Mouse (Mus musculus) limb, embryonic 14.5 days (tissue): ENCODE measurements at regions not wholly inside any gene's neighbourhood (a gene's known extent, or its start where the extent isn't known, plus 50 kb on each side); places are given as distances from the start of the nearest gene placed in this dataset.
A peak's percentile ranks its signal among the peaks of the same experiment; 100 is the strongest.

Source experiments
- ATAC-seq: fragments of 200-750 bp; cut with Nextera tagmentation; 2 replicates; pipeline ENCODE4 v1.8.0; 2017; ENCODE audit warnings: low read depth, moderate number of reproducible peaks, moderate TSS enrichment; ENCODE audit not compliant: low FRiP score
- DNase-seq: peaks from one replicate; pipeline ENCODE4 v3.0.0-alpha.2; 2015; ENCODE audit warnings: low spot score
- H3K27ac ChIP-seq: fragments of 300-500 bp; sonication (generic); replicated peaks from 2 replicates; pipeline ENCODE4 v1.5.1; 2014; ENCODE audit warnings: low read depth, mild to moderate bottlenecking, low read length, moderate library complexity, mixed read lengths
- H3K27me3 ChIP-seq: fragments of 300-500 bp; sonication (generic); 2 replicates; pipeline ENCODE4 v1.6.1; 2014; ENCODE audit warnings: low read length, mixed read lengths; ENCODE audit not compliant: control insufficient read depth, insufficient read depth
- H3K36me3 ChIP-seq: fragments of 300-500 bp; sonication (generic); 2 replicates; pipeline ENCODE4 v1.6.1; 2014; ENCODE audit warnings: mild to moderate bottlenecking, low read length, moderate library complexity, mixed read lengths; ENCODE audit not compliant: control insufficient read depth, insufficient read depth
- H3K4me1 ChIP-seq: fragments of 300-500 bp; sonication (generic); 2 replicates; pipeline ENCODE4 v1.6.1; 2014; ENCODE audit warnings: antibody characterized with exemption, low read length, mixed read lengths; ENCODE audit not compliant: control insufficient read depth, insufficient read depth
- H3K4me2 ChIP-seq: fragments of 300-500 bp; sonication (generic); replicated peaks from 2 replicates; pipeline ENCODE4 v1.6.1; 2014; ENCODE audit warnings: low read depth, mild to moderate bottlenecking, low read length, moderate library complexity; ENCODE audit not compliant: severe bottlenecking
- H3K4me3 ChIP-seq: fragments of 300-500 bp; sonication (generic); replicated peaks from 2 replicates; pipeline ENCODE4 v1.5.1; 2014; ENCODE audit warnings: low read length
- H3K9ac ChIP-seq: fragments of 300-500 bp; sonication (generic); 2 replicates; pipeline ENCODE4 v1.6.1; 2014; ENCODE audit warnings: mild to moderate bottlenecking, low read depth, low read length, moderate library complexity; ENCODE audit not compliant: severe bottlenecking
- H3K9me3 ChIP-seq: fragments of 300-500 bp; sonication (generic); 2 replicates; pipeline ENCODE4 v1.6.1; 2016; ENCODE audit warnings: low read length; ENCODE audit not compliant: control insufficient read depth
- POLR2A ChIP-seq: fragments of 200-500 bp; IDR thresholded peaks from 2 replicates; pipeline ENCODE4 v1.8.0; 2012; ENCODE audit warnings: inconsistent platforms, mild to moderate bottlenecking, moderate library complexity, borderline replicate concordance; ENCODE audit not compliant: insufficient read depth, insufficient read length; ENCODE audit errors: extremely low read depth
- WGBS: fragments of 180-500 bp; shearing (Covaris S2); extraction: QIAGEN DNeasy Blood & Tissue Kit; methylation state at CpG from one replicate; pipeline ENCODE4 v1.1.7; 2014; 5-methylcytosine and 5-hydroxymethylcytosine counted together

GRCm38 (mm10) chr16:70214800-70215199, 98.9 kb upstream of the Gbe1 start:
- Histone ChIP-seq H3K36me3 (no peaks in the 10 kb centered on the region), H3K4me1 (peaks cover 11% of the 10 kb centered on the region; the same call in 1 of the 2 replicates), H3K4me2 (no peak overlapping the region), H3K4me3 (no peak overlapping the region), H3K9me3 (no peaks in the 10 kb centered on the region), H3K27ac (no peak overlapping the region), H3K9ac (no peak overlapping the region), H3K27me3 (no peaks in the 10 kb centered on the region)
- ATAC-seq (0 out of 2 replicates have a peak, but pooled peaks have one; percentile 47), DNase-seq (peak; percentile 30)
- 4% methylated on average over 4 of the region's 4 CpGs for WGBS
- no peak for TF ChIP-seq POLR2A

DNA sequence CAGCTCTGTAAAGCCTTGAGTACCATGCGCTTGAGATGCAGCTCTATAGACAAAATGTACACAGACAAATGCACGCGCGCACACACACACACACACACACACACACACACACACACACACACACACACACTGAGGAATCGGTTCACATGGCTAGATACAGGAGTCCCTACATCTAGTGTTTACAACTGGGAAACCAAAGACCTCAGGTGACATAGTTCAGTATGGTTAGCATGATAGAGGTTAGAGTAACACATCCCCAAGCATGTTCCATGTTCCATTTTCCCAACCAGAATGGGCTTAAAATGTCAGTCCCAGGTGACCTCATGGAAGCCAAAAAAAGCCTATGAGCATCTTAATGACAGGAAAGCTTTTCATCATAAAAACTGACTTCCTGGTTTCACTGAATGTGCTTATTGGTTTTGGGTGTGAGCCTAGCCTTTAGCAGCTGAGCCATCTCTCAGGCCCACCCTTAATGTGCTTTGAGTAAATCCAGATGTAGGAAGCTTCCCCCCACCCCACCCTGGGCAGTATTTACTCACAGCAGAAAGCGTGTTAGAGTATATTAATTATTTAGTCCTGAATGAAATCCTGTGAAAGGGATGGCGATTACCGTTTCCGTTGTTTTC, 86.0 kb upstream of the Gbe1 start:
- WGBS = 60% methylated on average over 9 of the region's 9 CpGs
- peak; percentile 63 for DNase-seq
- Histone ChIP-seq H3K36me3 (no peaks in the 10 kb centered on the region), H3K9ac (no peak overlapping the region), H3K27me3 (no peaks in the 10 kb centered on the region), H3K9me3 (no peaks in the 10 kb centered on the region), H3K27ac (no peak overlapping the region), H3K4me2 (peak overlapping the region; percentile 13; the same call in 1 of the 2 replicates), H3K4me3 (no peak overlapping the region), H3K4me1 (peaks cover 12% of the 10 kb centered on the region)
- TF ChIP-seq POLR2A = no peak
- peak; percentile 82 for ATAC-seq

GRCm38 (mm10) chr16:70232706-70233105, 81.0 kb upstream of the Gbe1 start:
- Histone ChIP-seq H3K4me3 (no peak overlapping the region), H3K36me3 (no peaks in the 10 kb centered on the region), H3K4me2 (no peak overlapping the region), H3K9me3 (no peaks in the 10 kb centered on the region), H3K9ac (no peak overlapping the region), H3K27ac (no peak overlapping the region), H3K4me1 (peaks cover 10% of the 10 kb centered on the region), H3K27me3 (no peaks in the 10 kb centered on the region)
- DNase-seq (no peak), ATAC-seq (no peak)
- 92% methylated on average over 9 of the region's 9 CpGs for WGBS
- no peak for TF ChIP-seq POLR2A

GRCm38 (mm10) chr16:70235189-70235588, 78.6 kb upstream of the Gbe1 start:
- DNase-seq (no peak), ATAC-seq (no peak)
- Histone ChIP-seq H3K9me3 (no peaks in the 10 kb centered on the region), H3K4me1 (peaks cover 7% of the 10 kb centered on the region; the same call in 1 of the 2 replicates), H3K27me3 (no peaks in the 10 kb centered on the region), H3K9ac (no peak overlapping the region), H3K4me2 (no peak overlapping the region), H3K36me3 (no peaks in the 10 kb centered on the region), H3K27ac (no peak overlapping the region), H3K4me3 (no peak overlapping the region)
- 85% methylated on average over 4 of the region's 4 CpGs for WGBS
- no peak for TF ChIP-seq POLR2A

DNA sequence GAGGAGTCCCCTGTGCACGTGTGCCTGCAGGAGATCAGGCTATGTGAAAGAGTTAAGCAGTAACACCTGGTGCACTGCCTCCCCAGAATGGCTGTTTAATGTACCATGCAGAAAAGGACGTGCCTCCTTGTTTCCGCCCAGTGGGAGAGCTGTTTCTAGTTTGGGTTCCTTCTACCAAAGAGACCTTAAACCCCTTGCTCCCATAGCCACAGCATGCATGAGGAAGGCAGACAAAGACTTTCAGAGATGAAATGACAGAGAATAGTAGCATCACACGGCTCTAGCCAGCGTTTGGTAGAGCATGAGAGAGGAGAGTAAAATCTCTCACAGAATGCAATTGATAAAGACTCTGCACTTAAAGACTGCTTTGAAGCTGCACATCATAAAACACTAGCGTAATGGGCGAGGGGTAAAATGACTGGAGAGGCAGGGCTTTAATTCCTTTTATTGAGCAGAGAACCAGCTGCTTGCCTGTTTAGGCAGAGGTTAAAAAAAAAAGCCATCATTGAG, 74.3 kb upstream of the Gbe1 start:
- ATAC-seq (peak; percentile 47), DNase-seq (no peak)
- H3K4me1 ChIP-seq = peaks cover 16% of the 10 kb centered on the region; the same call in 1 of the 2 replicates
- H3K9ac ChIP-seq = no peak overlapping the region
- 11% methylated on average over 7 of the region's 7 CpGs for WGBS
- H3K4me2 ChIP-seq = no peak overlapping the region
- no peaks in the 10 kb centered on the region for H3K9me3 ChIP-seq
- no peak for TF ChIP-seq POLR2A
- H3K36me3 ChIP-seq = no peaks in the 10 kb centered on the region
- H3K4me3 ChIP-seq = no peak overlapping the region
- H3K27me3 ChIP-seq = no peaks in the 10 kb centered on the region
- H3K27ac ChIP-seq = no peak overlapping the region
